Mouse (Mus musculus): Measurements from ENCODE around the gene Ambra1. TPM values are rescaled to one million over a fixed set of nuclear protein-coding genes. Genes with fewer than 3 reads are reported as not detected.

Ambra1 gene
- polyA plus RNA-seq, 1 experiment: 33.4 TPM

DNA sequence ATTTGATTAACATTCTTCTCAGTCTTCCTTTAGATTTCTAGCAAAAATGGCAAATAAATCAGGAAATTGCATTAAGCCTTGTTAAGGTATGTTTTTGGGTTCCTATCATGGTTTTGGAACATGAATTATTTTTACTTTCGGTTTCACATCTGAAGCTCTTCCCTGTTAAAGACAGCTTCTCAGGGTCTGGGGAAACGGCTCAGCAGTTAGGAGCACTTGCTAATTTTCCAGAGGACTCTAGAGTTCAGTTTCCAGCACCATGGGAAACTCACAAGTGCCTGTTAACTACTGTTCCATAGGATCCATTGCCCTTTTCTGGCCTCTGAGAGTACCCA lies 146.8 kb downstream of the Ambra1 start:
- no peak for TF ChIP-seq CTCF (IDR thresholded peaks at IDR 0.05; ENCODE audit: extremely low read depth, insufficient read depth, low read length)
- TF ChIP-seq POLR2A (IDR thresholded peaks at IDR 0.05; ENCODE audit: extremely low read depth, insufficient read depth, low read length): no peak
- H3K27ac ChIP-seq (ENCODE audit: insufficient read depth, low read length): no peak overlapping the region
- H3K4me1 ChIP-seq (ENCODE audit: control insufficient read depth, insufficient read depth, low read length): peaks cover 2% of the 10 kb centered on the region
- H3K4me3 ChIP-seq (ENCODE audit: insufficient read depth, low read length): no peak overlapping the region

DNA sequence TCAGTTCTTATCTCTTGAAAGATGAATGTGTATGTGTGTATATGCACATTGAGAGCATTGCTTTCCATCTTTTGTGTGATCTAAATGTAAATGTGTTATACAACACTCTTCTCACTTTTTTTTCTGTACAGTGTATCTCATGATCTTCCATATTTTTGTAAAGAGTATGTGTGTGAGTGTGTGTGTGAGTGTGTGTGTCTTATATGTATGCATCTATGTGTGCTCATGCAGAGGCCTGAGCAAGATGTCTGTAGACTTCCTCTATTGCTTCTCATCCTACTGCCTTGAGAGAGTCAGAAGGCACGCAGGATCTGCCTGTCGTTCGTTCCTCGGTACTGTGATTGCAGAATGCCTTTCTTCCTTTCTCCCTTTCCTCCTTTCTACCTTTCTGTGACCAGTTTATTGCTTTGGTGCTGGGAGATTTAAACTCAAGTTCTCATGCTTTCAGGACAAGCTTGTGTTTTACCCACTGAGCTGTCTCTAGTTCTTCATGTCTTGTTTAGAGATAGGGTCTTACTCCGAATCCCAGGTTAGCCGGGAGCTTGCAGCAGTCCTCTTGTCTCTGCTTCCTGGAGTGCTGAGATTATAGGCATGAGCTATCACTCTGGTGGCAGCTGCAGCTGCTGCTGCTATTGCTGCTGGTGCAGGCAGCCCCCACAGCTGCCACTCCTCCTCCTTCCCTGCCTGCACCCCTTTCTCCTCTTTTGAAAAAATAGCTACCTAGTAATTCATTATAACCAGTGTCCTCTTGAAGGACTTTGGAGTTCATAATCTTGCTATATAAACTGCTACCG lies 148.7 kb downstream of the Ambra1 start:
- H3K27ac ChIP-seq (ENCODE audit: insufficient read depth, low read length): no peak overlapping the region
- peaks cover 2% of the 10 kb centered on the region for H3K4me1 ChIP-seq (ENCODE audit: control insufficient read depth, insufficient read depth, low read length)
- no peak for TF ChIP-seq POLR2A (IDR thresholded peaks at IDR 0.05; ENCODE audit: extremely low read depth, insufficient read depth, low read length)
- TF ChIP-seq CTCF (IDR thresholded peaks at IDR 0.05; ENCODE audit: extremely low read depth, insufficient read depth, low read length): no peak
- H3K4me3 ChIP-seq (ENCODE audit: insufficient read depth, low read length): no peak overlapping the region

DNA sequence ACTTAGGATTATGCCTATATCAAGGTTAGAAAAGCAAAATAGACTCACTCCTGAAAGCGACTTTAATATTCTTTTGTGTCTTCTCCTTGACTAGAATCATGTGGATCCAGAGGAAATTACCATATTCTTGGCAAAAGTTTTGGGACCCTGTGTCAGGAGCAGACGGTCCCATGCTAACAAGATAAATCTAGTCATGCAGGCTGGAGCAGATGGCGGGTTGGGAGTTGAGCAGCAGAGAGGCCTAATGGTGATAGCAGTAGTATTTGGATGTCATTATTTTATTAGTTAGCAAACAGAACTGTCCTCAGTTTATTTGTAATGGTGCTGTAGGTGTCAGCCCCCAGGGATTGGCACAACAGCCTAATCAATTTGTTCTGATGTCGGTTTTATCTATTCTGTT lies 154.0 kb downstream of the Ambra1 start:
- Histone ChIP-seq H3K4me3 (ENCODE audit: insufficient read depth, low read length) (no peak overlapping the region), H3K27ac (ENCODE audit: insufficient read depth, low read length) (no peak overlapping the region), H3K4me1 (ENCODE audit: control insufficient read depth, insufficient read depth, low read length) (no peaks in the 10 kb centered on the region)
- TF ChIP-seq POLR2A (IDR thresholded peaks at IDR 0.05; ENCODE audit: extremely low read depth, insufficient read depth, low read length) (no peak), CTCF (IDR thresholded peaks at IDR 0.05; ENCODE audit: extremely low read depth, insufficient read depth, low read length) (no peak)

DNA sequence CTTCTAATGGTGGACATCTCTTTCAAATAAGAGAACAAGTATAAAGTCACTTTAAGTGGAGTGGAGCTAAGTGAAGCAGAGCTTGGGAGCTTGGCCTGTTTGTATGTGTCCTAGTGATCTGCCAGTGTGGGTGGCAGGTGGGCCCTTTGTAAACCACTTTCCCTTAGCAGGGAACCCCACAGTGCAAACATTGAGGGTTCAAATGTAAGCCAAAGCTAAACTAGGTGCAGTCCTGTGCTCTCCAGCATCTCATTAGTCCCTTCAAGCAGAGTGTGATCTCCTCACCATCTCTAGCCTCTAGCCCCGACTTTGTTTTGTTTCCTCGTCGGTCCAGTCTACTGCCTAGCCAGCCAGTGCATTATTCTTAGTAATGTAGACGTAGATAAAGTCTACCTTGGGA lies 154.7 kb downstream of the Ambra1 start:
- no peak overlapping the region for H3K27ac ChIP-seq (ENCODE audit: insufficient read depth, low read length)
- no peak overlapping the region for H3K4me3 ChIP-seq (ENCODE audit: insufficient read depth, low read length)
- no peaks in the 10 kb centered on the region for H3K4me1 ChIP-seq (ENCODE audit: control insufficient read depth, insufficient read depth, low read length)
- TF ChIP-seq POLR2A (IDR thresholded peaks at IDR 0.05; ENCODE audit: extremely low read depth, insufficient read depth, low read length) (no peak), CTCF (IDR thresholded peaks at IDR 0.05; ENCODE audit: extremely low read depth, insufficient read depth, low read length) (no peak)

DNA sequence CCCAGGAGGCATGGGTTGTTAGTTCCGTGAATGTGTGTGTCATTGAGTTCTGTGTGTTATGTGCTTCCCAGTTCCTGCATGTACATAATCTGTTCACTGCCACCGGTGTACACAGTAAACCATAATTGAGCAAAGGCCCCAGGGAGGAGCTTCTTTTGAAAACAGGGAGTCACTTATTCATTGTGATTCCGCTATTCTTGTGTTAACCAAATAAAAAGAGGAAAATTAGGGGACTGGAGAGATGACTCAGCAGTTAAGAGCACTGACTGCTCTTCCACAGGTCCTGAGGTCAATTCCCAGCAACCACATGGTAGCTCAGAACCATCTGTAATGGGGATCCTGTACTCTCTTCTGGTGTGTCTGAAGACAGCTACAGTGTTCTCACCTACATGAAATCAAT lies 164.8 kb downstream of the Ambra1 start:
- TF ChIP-seq CTCF (IDR thresholded peaks at IDR 0.05; ENCODE audit: extremely low read depth, insufficient read depth, low read length): no peak
- TF ChIP-seq POLR2A (IDR thresholded peaks at IDR 0.05; ENCODE audit: extremely low read depth, insufficient read depth, low read length): no peak
- Histone ChIP-seq H3K27ac (ENCODE audit: insufficient read depth, low read length) (no peak overlapping the region), H3K4me3 (ENCODE audit: insufficient read depth, low read length) (no peak overlapping the region), H3K4me1 (ENCODE audit: control insufficient read depth, insufficient read depth, low read length) (peaks cover 1% of the 10 kb centered on the region; the same call in 1 of the 2 replicates)

DNA sequence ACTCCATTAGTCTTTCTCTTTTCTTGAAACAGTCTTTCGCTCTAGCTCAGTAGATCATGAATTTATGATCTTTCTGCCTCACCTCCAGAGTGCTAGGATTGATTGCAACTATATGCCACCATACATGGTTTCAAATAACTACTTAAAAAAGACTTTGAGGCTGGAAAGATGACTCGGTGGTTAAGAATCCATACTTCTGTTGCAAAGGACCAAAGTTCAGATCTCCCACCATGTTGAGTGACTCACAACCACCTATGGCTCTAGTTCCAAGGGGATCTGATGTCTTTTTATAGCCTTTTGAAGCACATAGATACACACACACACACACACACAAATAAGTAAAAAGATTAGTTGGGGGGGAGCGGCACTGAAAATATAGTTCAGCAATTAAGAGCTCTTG lies 165.5 kb downstream of the Ambra1 start:
- Histone ChIP-seq H3K27ac (ENCODE audit: insufficient read depth, low read length) (no peak overlapping the region), H3K4me3 (ENCODE audit: insufficient read depth, low read length) (no peak overlapping the region), H3K4me1 (ENCODE audit: control insufficient read depth, insufficient read depth, low read length) (peaks cover 3% of the 10 kb centered on the region; the same call in 1 of the 2 replicates)
- no peak for TF ChIP-seq POLR2A (IDR thresholded peaks at IDR 0.05; ENCODE audit: extremely low read depth, insufficient read depth, low read length)
- TF ChIP-seq CTCF (IDR thresholded peaks at IDR 0.05; ENCODE audit: extremely low read depth, insufficient read depth, low read length): no peak

DNA sequence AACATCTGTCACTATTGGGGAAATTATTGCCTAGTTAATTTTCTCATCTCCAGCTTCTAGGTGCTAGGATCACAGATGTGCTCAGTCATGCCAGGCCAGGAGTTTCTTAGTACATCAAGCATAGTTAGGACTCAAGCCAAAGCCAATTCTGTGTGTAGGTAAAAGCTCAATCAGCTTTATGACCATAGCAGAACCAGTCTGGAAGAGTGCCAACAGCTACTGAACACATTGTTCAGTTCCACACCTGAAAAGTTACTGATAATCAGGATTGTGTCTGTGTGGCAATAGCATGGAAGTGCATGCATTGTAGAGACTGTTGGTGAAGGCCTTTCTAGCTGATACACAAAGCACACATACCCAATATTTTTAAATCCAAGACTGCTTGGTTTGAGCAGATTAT lies 168.0 kb downstream of the Ambra1 start:
- H3K4me3 ChIP-seq (ENCODE audit: insufficient read depth, low read length): no peak overlapping the region
- no peak for TF ChIP-seq POLR2A (IDR thresholded peaks at IDR 0.05; ENCODE audit: extremely low read depth, insufficient read depth, low read length)
- TF ChIP-seq CTCF (IDR thresholded peaks at IDR 0.05; ENCODE audit: extremely low read depth, insufficient read depth, low read length): no peak
- H3K4me1 ChIP-seq (ENCODE audit: control insufficient read depth, insufficient read depth, low read length): peaks cover 4% of the 10 kb centered on the region
- H3K27ac ChIP-seq (ENCODE audit: insufficient read depth, low read length): no peak overlapping the region

DNA sequence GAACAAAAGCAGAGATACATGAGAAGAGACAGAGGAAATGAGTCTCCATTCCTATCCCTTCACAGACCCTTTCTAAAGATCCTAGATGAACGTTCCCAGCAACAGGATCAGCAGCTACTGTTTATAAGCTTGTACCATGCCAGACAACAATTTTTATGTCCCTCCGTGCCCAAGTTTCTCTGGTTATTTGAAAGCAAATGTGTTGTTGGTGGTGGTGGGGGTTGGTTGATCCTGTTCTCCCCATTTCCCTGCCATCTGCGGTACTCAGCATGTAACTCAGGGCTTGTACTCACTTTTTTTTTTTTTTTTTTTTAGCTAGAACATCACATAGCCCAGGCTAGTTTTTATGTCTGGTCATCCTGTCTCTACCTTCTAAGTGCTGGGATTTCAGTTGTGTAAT lies 169.2 kb downstream of the Ambra1 start:
- Histone ChIP-seq H3K27ac (ENCODE audit: insufficient read depth, low read length) (no peak overlapping the region), H3K4me3 (ENCODE audit: insufficient read depth, low read length) (no peak overlapping the region), H3K4me1 (ENCODE audit: control insufficient read depth, insufficient read depth, low read length) (peaks cover 8% of the 10 kb centered on the region)
- TF ChIP-seq POLR2A (IDR thresholded peaks at IDR 0.05; ENCODE audit: extremely low read depth, insufficient read depth, low read length): no peak

DNA sequence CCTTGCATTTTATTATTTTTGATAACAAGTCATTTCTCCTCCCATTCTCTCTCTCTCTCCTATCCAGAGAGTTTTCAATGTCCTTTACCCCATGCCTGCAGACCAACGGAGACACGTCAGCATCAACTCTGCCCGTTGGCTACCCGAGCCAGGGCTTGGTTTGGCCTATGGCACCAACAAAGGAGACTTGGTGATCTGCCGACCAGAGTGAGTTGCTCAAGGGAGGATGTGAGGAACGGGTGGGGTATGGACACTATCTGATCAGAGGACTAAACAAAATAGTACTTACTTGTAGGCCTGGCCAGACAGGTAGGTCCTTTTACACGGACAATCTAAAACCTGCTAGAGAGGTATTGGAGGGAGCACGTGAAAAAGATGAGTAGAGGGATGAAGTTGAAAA lies 170.5 kb downstream of the Ambra1 start:
- TF ChIP-seq POLR2A (IDR thresholded peaks at IDR 0.05; ENCODE audit: extremely low read depth, insufficient read depth, low read length) (no peak), CTCF (IDR thresholded peaks at IDR 0.05; ENCODE audit: extremely low read depth, insufficient read depth, low read length) (no peak)
- Histone ChIP-seq H3K4me1 (ENCODE audit: control insufficient read depth, insufficient read depth, low read length) (peaks cover 14% of the 10 kb centered on the region), H3K4me3 (ENCODE audit: insufficient read depth, low read length) (no peak overlapping the region), H3K27ac (ENCODE audit: insufficient read depth, low read length) (no peak overlapping the region)

DNA sequence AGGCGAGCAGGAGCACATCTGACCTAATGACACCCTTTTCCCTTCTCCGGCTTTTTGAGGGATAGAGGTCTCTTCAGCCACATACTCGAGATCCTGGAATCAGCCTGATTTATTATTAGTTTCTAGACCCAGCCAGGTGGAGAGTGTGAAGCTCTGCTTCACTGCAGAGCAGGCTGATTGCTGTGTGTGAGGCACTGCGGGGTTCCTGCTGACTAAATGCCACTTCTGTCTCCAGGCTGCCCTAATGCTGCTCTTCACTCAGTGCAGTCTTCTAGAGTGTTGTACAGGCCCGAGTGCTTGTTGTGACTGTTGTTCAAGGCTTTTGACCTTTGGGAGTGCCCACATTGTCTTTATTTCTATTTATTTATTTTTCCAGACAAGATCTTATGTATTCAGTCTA lies 172.4 kb downstream of the Ambra1 start:
- Histone ChIP-seq H3K4me1 (ENCODE audit: control insufficient read depth, insufficient read depth, low read length) (peaks cover 16% of the 10 kb centered on the region), H3K4me3 (ENCODE audit: insufficient read depth, low read length) (no peak overlapping the region), H3K27ac (ENCODE audit: insufficient read depth, low read length) (0 out of 2 replicates have a peak overlapping the region, but pooled peaks have one; percentile 33)
- TF ChIP-seq CTCF (IDR thresholded peaks at IDR 0.05; ENCODE audit: extremely low read depth, insufficient read depth, low read length) (no peak), POLR2A (IDR thresholded peaks at IDR 0.05; ENCODE audit: extremely low read depth, insufficient read depth, low read length) (no peak)
